Mouse (Mus musculus) erythroblast, embryonic 14.5 days (primary cell): ENCODE results near the gene Cmip.

ENCODE experiments used
- GATA1 ChIP-seq: IDR thresholded peaks from 2 replicates; pipeline ENCODE4 v1.6.1; 2012; ENCODE audit warnings: low read length, inconsistent platforms, mixed read lengths
- TAL1 ChIP-seq: IDR thresholded peaks from 3 replicates; pipeline ENCODE4 v1.6.1; 2012; ENCODE audit warnings: low read length, inconsistent platforms, mixed read lengths

DNA sequence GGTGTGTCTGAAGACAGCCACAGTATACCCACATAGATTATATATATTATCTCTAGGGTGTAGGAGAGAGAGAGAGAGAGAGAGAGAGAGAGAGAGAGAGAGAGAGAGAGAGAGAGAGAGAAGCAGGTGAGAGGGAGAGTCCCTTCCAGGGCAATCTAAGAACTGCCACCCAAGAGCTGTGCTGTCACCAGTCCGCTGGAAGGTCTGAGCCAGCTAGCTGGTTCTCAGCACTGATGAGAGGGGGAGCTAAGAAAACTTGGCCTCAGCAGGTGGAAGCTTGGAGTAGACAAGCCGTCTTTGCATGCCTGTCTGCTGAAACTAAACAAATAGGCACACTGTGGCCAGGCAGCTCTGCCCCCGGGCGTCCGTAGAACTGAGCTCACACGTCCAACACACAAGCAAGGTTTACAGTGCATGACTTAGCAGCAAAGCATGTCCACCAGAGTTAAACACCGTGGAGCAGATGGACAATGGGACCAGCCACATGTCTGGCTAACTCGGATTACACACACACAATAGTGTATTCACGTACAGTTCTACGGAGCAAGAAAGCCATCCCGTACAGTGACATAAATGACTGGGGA, 205.9 kb downstream of the Cmip start:
- TF ChIP-seq GATA1 (no peak), TAL1 (no peak)
